Mouse (Mus musculus): Measurements from ENCODE around the gene Trip10.

- TF ChIP-seq POLR2A (IDR thresholded peaks at IDR 0.05; ENCODE audit: borderline replicate concordance, extremely low read depth, insufficient read depth, insufficient read length, poor library complexity, severe bottlenecking) (no peak), CTCF (IDR thresholded peaks at IDR 0.05; ENCODE audit: borderline replicate concordance, extremely low read depth, insufficient read depth, insufficient read length) (no peak)
Observed at GRCm38 (mm10) chr17:57207938-57208337, 41.3 kb upstream of the Trip10 start.

All from brain, embryonic 14.5 days (tissue).